Mouse (Mus musculus) right cerebral cortex, postnatal 14 days (tissue): ENCODE data around the gene Pcsk5.

ENCODE experiments used
- DNase-seq: peaks from one replicate; pipeline ENCODE4 v3.0.0; 2022

The Pcsk5 gene

DNA sequence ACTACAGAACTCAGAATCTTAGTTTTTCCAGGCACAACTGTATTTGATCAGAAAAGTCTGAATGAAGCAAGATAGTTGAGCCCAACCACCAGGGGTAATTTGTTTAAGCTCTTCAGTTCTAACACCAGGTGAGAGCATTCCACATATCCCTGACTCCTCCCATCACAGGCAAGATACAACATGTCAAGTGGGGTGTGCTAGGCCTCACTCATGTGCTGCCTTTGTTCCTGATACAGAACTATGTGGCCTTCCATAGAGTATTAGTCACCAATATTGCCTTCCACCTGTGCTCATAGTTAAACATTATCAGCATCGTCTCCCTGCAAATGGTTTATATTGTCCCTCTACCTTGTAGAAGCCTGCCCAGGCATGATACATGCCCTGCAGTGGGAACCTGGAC is 36.6 kb downstream of the Pcsk5 start:
- no peak for DNase-seq

DNA sequence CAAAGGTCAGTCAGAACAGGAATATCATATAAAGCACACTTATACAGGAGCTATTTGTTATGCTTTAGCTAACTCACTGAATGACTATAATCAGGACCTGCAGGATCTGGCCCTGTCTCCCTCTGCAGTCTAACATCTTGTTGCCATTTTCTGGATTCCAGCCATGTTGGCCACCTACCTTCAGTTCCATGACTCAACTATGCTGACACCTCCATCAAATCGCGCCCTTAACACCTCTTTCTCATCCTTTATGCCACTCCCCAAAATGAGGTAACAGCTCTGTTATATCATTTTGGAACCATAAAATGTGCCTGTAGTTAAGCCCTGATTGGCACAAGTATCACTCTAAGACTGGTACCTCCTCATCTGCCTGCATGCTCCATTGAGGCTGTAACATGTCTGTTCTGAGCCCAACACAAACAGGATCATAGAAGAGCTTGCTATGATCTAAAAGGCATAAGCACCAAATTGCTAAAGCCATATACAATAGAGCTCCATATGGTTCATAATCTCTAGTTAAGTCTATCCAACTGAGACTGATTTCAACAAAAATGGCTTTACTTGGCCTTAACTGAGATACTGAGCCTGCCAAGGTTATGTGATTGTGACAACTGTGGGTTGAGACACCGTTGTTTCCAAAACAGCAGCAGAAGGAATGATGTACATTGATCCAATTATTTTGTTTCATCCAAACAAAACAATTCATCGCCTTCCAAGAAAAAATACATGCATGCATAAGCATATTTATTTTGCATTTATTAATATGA is 37.8 kb downstream of the Pcsk5 start:
- no peak for DNase-seq

DNA sequence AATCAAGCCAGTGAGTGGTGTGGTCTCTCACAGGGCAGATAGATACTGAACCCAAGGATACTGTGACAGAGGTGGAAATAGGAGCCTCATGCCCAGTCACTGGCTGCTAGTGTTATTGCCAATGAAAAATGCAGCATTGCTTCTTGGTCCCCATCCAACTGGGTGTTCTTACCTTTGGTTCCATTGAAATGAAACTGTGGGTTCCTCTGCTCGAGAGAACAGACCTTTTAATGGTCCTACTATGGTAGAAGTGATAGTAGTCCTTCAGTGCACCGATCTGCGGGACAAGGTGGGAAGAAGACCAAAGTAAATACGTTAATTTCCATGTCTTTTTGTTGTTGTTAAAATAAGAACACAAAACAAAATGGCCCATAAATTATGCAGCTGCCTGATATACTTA is 44.0 kb downstream of the Pcsk5 start:
- no peak for DNase-seq

DNA sequence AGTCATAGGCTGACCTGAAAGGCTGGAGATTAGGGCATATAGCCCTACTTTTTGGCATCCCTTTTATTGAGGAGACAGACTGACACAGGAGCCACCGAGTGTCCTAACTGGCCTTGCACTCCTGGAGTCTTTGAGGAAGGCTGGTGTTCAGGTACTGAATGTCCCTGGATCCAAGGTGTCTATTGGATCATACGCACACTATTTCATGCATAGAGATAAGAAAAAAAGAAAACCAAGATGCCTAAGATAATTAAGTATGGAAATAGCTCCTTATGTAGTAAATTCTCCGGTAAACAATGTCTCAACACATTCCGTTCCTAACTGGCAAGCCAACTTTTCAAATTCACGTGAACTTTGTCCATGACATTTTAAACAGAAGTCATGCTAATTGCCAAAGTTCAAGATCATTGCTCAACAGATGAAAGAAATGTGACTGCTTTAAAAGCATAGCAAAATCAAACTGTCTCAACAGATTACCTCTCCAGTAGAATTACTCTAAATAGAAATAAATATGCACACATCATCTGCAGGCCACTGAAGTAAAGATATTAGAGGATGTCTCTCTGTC is 45.9 kb downstream of the Pcsk5 start:
- no peak for DNase-seq

DNA sequence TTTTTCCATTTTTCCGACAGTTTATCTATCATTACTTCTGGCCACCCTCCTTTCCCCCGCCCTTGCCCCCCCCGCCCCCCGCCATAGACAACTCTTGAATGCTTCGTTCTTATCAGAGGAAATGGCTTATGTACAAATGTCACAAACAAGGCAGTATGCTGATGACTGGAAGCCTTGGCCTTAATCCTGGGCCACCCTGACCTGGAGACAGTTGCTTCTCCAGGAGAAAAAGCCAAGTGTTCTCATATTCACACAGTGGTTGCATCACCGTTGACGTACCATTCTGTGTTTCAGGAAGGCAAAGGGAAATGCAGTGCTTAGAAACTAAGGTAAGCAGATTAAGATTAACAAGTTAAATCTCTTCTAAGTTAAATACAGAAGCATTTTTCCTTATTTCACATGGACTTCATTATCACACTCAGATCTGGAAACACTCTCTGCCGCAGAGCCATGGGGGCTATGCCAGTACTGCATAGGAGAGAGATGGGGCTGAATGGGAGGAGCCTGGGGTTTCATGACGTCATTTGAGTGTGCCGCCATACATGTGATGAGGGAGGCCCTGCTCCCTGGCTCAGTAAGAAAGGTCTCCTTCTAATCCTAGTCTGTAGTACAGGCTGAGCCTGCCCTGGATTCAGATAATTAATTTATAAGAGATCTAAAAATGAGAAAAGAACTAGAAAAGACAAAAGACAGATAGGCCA is 48.7 kb downstream of the Pcsk5 start:
- DNase-seq: no peak

DNA sequence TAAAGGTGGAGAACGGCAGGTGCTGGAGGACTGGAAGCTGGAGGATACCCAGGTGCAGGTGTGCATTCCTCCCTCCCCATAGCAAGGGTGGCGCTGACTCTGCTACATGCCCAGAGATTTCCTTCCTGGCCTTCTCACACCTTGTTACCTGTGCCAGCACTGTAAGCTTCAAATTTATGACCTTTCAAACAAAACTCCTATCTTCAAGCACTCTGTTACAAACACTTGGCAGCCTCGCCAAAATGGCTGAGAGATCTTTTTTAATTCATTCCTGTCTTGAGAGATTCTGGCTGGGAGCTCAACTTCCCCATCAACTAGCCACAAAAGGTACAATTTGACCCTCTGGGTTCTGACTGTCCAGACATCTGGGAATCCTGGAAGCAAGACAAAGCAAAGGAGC is 50.7 kb downstream of the Pcsk5 start:
- no peak for DNase-seq

DNA sequence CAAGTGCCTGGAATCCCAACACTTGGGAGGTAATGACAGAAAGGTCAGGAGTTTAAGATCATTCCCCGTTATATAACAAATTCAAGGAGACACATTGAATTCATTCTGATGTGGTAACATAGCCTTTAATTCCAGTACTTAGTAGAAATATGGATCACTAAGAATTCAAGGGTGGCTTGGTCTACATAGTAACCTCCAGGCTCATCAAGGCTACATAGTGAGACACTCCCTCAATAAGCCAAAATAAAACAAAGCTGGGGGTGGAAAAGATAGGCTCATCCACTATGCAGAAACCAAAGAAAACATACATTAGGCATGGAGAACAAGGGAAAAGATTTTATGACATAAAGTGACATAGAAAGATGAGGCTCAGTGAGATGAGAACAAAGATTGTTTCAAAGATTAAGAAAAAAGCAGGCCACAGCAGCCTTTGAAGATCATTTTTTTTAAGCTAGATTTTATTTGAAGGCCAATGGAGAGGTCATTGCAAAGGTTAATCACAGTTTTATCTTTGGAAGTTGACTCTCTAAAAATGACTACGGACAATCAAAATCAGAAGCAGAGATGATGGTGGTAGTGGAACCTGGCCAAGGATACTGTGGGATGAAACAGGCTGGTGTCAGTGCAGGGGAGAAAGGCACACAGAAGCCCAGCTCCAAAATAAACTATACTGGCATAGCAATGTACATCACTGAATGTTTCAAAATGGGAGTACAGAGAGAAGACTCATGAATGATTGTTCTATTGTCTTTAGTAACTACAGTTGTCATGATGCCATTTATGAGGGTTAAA is 52.8 kb downstream of the Pcsk5 start:
- no peak for DNase-seq

DNA sequence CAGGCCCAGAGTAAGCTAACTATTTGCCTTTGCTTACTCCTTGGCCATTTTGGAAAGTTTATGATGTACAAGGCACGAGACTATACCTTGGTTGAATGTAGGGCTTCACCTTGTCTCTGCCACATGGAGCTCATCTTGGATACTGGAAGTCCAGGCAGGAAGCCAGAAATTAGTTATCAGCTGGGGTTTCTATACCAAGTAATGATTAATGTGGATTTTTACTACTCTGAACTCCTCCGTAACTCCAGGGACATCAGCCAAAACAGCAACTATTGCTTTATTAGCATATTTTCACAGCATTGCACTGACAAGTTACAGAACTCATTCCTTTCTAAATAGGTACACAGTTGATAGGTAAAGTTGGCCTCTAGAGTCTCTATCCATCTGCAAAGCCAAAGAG is 54.2 kb downstream of the Pcsk5 start:
- no peak for DNase-seq

DNA sequence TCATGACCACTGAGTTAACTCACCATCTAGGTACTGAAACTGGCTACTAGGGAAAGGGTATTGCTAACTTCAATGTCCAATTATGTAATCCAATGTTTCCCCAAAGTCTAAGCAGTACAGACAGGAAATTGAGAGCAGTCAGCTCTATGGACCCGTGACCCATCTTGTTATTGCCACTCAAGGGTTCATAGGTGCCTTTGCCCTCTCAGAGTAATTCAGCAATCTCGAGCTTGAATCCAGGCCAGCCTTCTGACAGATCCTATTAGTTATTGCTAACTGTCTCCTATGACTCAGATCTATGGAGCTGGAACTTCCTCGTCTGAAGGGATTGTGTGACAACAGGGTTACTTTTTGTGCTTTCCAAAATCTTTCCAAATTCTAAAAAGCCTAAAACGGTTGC is 56.1 kb downstream of the Pcsk5 start:
- no peak for DNase-seq

DNA sequence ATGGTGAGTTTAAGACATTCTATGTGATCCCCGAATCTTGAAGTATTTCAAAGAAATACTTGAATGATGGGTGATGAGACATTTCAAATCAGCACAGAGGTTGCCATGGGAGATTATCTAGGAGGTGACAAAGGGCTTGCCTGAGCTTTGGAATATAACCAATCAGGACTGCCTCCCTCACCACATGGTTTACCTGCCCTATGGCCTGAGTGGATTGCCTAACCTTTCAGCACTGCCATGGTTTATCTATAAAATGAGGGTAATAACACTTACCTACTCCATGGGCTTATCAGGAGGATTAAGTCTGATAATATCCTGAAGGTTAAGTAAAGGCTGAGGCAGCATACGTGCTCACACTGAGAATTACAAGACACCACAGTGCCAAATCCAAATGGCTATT is 61.5 kb downstream of the Pcsk5 start:
- no peak for DNase-seq

DNA sequence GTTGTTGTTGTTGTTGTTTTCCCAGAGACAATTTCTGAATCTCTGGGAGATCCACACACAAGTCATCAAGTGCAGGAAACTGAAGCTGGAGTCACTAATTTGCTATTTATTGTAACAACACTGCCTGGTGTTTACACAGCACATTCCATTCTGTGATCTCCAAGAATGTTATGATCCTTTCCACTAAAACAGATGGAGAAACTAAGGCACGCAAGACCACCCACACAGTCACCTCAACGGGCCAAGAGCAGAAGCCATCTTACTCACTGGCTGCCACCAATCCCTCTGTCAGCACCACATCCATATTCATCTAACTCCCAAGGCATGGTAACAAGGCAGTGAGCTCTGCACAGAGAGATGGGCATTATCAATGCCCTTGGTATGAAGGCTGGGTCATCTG is 62.3 kb downstream of the Pcsk5 start:
- DNase-seq: no peak

DNA sequence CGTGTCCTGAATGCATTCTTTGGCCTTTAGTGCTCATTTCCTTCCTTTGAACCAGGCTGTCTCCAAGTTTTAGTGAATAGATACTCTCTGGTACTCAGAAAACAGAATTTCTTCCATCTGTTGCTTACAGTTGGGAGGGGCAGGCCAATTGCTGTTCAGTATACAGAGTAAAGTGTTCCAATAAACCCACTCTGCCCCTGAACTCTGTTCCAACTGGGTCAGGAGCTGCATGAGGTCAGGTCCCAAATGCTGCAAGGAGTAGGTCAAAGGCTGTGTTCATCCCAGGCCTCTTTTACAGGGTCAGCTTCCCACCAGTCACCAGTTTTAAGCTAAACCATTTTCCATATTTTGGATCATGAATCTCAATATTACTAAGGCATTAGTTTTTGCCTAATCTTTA is 63.4 kb downstream of the Pcsk5 start:
- no peak for DNase-seq

DNA sequence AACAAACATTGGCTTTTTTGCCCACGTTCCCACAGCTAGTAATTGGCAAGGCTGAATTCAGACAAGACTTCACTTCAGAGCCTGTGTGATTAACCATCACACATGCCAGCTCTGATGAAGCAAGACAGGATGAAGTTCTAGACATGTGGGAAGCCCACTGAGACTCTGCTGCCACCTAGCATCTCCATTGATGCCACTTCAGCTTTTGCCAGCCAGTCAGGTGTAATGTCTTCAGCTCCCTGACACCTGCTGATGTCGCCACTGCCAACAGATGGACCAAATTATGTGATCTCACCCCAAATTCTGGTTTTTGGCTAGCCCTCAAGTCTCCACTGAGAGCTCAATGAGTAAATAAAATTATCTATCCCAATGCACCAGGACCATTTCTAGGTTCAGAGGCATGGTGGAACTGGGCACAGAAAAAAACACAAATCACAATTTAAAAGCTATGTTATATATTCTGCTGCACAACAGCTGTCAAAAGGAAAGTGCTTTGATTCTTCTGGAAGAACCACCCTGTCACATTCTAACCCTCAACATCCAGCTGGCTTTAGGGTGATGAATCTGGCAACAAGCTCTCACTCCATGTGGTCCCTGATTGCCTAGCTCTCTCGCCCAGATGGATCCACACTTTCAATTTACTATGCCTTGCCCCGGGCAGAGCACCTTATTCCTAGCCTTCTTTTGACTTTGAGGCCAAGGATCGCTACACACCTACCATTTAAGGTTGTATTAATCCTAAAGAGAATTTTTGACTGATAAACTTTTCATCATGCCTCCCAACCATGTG is 67.6 kb downstream of the Pcsk5 start:
- no peak for DNase-seq

DNA sequence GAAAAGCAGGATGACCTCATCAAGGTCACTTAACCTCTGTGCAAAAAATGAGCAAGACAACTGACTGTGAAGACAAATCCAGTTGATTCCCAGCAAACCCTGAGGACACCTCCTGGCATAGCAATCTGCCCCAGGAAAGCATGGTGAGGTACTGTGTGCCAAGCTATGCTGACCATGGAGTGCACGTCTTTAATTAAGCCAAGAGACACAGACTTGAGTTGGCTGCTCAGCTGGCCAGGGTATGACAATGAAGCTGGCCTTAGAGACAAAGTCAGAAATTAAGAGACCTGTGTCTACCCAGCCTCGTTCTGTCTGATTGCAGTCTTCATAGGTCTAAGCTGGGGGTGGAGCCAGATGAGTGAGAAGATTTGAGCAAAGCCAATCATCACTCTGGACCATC is 72.4 kb downstream of the Pcsk5 start:
- no peak for DNase-seq

DNA sequence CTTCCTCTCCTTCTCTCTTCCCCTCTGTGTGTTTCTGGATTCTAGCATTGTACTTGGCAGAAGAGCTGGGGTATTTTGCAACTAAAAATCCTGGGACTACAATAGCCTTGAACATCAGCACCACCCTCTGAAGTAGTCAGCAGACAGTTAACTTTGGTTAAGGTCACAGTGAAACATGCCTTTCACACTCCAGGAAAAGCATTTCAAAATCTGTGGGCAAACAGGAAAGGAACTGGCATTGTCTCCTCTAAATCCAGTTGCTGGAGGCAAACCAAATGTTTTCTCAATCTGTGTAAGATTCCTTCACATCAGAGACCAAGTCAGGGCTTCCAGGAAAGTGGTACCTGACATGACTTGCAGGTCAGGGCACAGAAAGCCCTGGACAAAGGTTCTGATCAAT is 74.7 kb downstream of the Pcsk5 start:
- no peak for DNase-seq

DNA sequence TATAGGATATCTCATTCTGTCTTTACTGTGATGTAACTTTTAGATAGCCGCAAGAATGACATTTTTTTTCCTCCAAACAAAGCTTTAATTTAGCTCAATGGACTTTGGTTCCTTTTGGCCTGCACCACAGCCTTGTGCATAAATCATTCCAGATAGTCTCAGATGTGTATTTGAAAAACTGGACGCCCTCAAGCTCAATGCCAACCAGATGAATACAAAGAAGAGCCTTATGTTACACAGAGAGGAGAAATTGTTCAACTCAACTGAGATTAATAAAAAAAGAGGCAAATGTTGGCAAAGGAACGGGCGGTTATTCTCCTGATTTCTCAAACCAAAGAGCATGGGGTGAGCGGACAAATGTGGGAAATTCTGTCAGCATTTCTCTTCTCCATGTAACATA is 75.8 kb downstream of the Pcsk5 start:
- DNase-seq: no peak

DNA sequence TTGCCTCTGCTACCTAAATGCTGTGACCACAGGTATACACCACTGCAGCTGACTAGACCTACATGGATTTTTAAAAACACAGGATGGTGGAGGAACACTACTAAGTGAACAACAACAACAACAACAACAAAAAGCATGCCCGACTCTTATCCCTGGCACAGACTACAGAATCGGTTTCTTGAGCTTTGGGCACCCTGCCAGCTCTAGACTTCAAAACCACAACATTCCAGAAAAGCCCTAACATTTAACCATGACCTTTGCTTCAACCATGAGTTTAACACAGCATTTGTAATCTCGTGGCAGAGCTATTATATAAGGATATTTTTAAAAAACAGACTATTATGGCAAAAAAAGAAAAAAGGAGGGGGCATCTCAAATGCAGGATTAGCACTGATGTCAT is 84.6 kb downstream of the Pcsk5 start:
- DNase-seq: no peak

DNA sequence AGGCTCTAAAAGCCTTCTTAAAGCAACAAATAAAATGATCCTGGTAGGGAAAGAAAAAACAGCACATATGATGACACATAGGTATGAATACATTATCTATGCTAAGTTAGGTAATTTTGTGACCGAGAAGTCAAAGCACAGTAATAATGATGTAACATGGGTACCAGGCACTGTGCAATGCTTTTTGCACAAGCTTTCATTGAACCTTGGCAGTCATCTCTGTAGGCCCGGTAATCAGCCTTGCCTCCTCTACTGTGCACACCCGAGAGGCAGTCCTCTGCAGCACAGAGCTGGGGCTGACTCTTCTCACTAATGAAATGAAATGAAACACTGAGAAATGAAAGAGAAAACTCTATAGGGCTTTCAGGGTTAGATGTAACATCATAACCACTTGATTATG is 89.1 kb downstream of the Pcsk5 start:
- no peak for DNase-seq

DNA sequence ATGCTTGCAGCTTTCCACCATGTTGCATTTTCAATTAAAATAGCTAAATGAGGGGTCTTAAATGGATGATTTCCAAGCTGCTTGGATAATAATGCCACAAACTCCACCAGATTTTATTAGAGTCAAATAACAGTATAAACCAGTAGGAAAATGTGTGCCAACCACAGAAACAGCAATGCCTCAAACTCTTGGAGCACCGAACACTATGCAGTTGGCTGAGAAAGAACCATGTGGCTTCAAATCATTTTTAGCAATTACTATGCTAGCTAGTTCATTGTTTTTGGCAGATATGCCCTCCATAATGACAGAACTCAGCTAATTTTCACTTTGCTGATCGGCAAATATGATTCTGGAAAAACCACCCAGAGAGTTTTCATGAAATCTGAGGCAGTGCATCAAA is 92.1 kb downstream of the Pcsk5 start:
- DNase-seq: no peak

DNA sequence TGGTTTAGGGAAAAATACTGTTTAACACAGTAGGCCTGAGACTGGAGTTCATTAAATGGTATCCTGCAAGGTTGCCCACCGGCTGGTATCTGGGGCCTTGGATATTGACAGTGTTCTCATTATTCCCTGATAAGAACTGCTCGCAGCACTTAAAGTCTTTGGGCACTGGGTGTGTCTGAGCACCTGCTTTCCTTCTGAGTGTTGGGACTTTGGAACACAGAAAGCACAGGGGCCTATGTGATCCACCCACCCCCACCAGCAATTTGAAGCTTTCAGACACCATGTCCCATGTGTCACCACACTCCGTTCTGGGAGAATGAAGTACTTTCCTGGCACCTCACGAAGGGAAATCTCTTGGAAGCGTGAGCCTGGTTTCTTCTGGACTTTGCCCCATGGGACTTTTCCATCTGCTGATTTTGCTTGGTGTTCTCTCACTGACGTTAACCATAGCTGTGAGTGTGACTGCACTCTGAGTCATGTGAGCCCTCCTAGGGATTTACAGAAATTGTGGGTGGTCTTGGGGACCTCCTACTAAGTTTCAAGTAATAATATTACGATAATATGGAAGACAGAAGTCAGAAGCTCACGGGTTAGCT is 92.9 kb downstream of the Pcsk5 start:
- no peak for DNase-seq

DNA sequence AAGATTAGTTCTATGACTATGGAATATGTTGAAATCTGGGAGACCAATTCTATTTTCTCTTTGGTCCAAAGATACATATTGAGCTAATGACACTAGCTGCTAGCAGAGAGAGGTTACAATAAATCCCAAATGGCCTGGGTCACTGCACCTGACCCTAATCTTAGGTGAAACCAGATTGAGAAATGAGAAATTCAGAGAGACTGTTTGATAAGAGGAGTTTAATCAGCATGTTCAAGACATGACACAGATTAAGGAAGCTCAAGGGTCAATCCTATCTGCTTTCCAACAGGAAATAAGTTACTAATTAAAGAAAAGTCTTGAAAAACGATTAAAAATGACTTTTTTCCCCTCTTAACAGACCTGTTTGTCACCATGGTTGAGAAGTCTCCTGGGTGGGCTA is 96.0 kb downstream of the Pcsk5 start:
- DNase-seq: no peak

DNA sequence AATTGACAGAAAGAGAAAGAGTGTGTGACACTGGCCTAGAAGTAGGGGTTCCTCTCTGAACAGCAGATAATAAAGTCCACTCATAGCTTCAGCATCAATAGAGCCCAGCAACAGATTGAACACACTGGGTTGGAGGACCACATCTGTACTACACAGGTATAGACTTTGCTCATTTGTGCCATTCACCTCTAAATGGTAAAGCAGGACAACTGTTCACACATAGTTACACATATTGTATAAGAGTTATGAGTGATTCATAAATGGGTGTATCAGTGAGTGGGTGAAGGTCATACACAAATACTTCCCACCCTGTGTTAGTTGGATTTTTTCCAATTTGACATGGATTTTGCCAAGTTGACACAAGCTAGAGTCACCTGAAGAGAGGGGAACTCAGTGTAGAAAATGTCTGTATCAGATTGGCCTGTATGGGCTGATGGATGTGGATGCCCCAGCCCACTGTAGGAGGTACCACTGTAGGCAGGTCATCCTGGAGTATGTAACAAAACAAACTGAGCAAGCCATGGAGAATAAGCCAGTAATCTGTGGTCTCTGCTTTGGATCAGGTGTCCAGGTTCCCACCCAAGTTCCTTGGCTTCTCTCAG is 104.7 kb downstream of the Pcsk5 start:
- no peak for DNase-seq
